Mouse (Mus musculus) cerebellum, adult 11-12 months (tissue): ENCODE results near the gene Dlec1.
A peak's percentile ranks its signal among the peaks of the same experiment; 100 is the strongest.

Experiments
- DNase-seq: peaks from one replicate; pipeline ENCODE4 v3.0.0; 2022

Gene Dlec1

GRCm38 (mm10) chr9:119144696-119145095 lies 42.4 kb downstream of the Dlec1 start:
- DNase-seq: peak; percentile 20

- no peak for DNase-seq
These were observed 42.9 kb downstream of the Dlec1 start for GRCm38 (mm10) chr9:119145137-119145536.

GRCm38 (mm10) chr9:119145638-119146037 lies 43.4 kb downstream of the Dlec1 start:
- DNase-seq: no peak

- no peak for DNase-seq
These were observed 44.0 kb downstream of the Dlec1 start for GRCm38 (mm10) chr9:119146098-119146770.

GRCm38 (mm10) chr9:119149601-119150000 lies 47.3 kb downstream of the Dlec1 start:
- no peak for DNase-seq

GRCm38 (mm10) chr9:119151751-119152150 lies 49.5 kb downstream of the Dlec1 start:
- DNase-seq: no peak

- DNase-seq: no peak
These were observed 53.1 kb downstream of the Dlec1 start for GRCm38 (mm10) chr9:119155416-119155815.

- DNase-seq: no peak
These were observed 53.5 kb downstream of the Dlec1 start for GRCm38 (mm10) chr9:119155826-119156225.

GRCm38 (mm10) chr9:119156278-119157201 lies 54.3 kb downstream of the Dlec1 start, which contains the start of gene Acaa1b:
Gene Acaa1b, minus strand, starts transcription at chr9:119157093.
- peak; percentile 17 for DNase-seq

GRCm38 (mm10) chr9:119158861-119159260 lies 56.6 kb downstream of the Dlec1 start, which contains the start of gene Gm47289:
Gene Gm47289, plus strand, starts transcription at chr9:119159161.
- DNase-seq: no peak

- DNase-seq: no peak
These were observed 58.4 kb downstream of the Dlec1 start for GRCm38 (mm10) chr9:119160689-119161088.

- DNase-seq: no peak
These were observed 62.5 kb downstream of the Dlec1 start for GRCm38 (mm10) chr9:119164743-119165142.

- DNase-seq: no peak
These were observed 63.3 kb downstream of the Dlec1 start for GRCm38 (mm10) chr9:119165548-119165947.

- no peak for DNase-seq
These were observed 65.3 kb downstream of the Dlec1 start for GRCm38 (mm10) chr9:119167608-119168007.

- no peak for DNase-seq
These were observed 77.0 kb downstream of the Dlec1 start for GRCm38 (mm10) chr9:119179292-119179691.

GRCm38 (mm10) chr9:119181241-119181728 lies 79.0 kb downstream of the Dlec1 start:
- no peak for DNase-seq

GRCm38 (mm10) chr9:119192202-119192990 lies 90.1 kb downstream of the Dlec1 start:
- DNase-seq: peak; percentile 7
